Mouse (Mus musculus) frontal cortex, postnatal 25 days (tissue): ENCODE results near the gene Rab14.
A peak's percentile ranks its signal among the peaks of the same experiment; 100 is the strongest.

Experiments used
- DNase-seq, 2 experiments: peaks; one replicate each; pipeline ENCODE4 v3.0.0; 2022; ENCODE audit warnings: low spot score in 2 of 2

The Rab14 gene

GRCm38 (mm10) chr2:35200898-35201668 lies at the start of gene Rab14:
Gene Rab14, minus strand, starts transcription at chr2:35201120.
- DNase-seq, result peak; percentile 99

DNA sequence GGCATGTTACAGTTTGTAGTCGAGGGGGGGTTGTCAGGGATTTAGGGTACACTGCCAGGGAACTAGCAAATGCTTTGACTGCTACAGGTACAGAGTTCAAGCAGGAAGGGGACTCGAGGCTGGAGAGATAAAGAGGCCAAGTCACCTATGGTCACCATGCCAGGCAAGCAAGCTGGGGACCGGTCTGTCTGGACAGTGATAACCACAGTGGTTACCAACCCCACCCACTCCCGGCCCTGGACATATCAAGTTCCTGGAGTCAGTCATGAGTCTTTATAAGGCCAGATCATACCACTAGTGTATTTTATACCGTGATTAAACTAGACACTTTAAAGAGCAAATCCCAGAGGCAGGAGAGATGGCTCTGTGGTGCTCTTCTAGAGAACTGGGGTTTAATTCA lies 46.8 kb upstream of the Rab14 start:
- no peak for DNase-seq

GRCm38 (mm10) chr2:35244241-35244640 lies 43.3 kb upstream of the Rab14 start:
- DNase-seq, result no peak

- no peak for DNase-seq
Measured at GRCm38 (mm10) chr2:35235021-35235420, 34.1 kb upstream of the Rab14 start.

DNA sequence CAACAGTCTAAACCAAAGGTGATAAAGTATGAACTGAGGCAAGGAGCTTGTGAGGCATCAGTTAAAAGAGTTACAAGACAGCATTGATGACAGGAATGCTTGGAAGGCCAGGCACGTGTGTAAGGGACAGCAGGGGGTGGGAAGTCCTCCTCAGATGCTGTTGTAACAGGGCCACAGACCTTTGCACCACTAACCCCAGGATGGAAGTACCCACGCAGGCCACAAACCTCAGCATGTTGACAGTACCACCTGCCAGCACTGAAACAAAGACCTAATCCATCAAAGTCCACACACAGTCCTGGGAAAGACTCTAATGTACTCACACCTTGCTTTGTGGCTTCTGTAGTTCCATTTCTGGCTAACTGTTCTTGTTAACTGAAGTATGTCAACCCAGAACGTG lies 33.0 kb upstream of the Rab14 start:
- DNase-seq, result no peak

DNA sequence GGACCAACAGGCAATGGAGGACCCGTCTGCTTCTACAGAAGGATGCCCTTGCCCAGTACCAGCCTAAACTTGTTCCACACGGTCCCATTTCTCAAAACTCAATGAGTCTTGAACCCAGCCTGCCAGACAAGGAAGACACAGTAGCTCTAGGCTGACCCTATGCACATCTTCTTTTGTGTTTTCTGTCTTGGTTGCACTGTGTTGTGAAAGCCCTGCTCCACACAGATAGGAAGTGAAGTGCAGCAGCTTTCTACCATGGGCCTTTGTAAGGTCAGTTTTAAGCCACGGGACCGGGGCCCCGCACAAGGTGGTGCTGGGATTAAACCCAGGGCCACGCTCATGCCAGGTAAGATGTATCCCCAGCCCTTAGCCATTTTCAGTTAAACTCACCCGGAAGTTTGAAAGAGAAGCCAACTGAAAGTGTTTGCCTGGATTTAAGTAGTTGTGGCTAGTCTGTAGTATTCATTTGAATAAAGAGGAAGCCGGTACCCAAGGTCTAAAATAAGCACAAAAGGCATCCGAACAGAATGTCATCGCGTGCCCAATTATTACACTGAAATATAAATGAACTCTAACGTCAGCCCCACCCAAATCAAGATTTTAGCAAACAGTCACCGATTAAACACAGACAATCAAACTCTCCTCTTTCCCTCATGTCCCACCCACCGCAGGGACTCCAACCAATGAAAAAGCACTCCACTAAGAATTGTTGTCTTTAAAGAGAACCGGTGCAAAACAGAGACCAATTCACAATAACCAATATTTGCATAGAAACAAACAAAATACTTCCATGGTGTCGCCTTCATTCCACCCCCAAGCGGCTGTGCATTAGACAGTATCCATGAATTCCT lies 31.9 kb upstream of the Rab14 start:
- no peak for DNase-seq

GRCm38 (mm10) chr2:35231871-35232270 lies 31.0 kb upstream of the Rab14 start:
- no peak for DNase-seq

GRCm38 (mm10) chr2:35230215-35230614 lies 29.3 kb upstream of the Rab14 start:
- no peak for DNase-seq

DNA sequence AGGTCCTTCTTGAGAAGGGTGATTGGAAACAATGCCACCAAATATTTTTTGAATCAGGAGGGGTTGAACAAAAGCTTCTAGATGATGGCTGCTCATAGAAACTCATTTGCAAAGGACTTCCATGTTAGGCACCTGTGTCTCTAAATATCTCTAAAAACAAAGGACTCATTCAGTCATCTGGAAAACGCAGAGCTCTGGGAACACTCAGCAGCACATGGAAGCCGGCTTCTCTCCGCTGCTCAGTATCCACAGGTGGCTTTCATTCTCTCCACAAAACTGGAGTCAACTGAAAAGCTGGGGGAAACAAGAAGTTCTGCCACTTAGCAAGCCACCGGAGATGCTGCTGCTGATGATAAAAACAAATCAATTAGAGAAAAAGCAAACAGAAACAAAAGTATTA lies 27.2 kb upstream of the Rab14 start:
- DNase-seq, result no peak

- DNase-seq, result no peak
Measured at GRCm38 (mm10) chr2:35224285-35224684, 23.4 kb upstream of the Rab14 start.

GRCm38 (mm10) chr2:35222822-35223391 lies 22.0 kb upstream of the Rab14 start:
- no peak for DNase-seq

DNA sequence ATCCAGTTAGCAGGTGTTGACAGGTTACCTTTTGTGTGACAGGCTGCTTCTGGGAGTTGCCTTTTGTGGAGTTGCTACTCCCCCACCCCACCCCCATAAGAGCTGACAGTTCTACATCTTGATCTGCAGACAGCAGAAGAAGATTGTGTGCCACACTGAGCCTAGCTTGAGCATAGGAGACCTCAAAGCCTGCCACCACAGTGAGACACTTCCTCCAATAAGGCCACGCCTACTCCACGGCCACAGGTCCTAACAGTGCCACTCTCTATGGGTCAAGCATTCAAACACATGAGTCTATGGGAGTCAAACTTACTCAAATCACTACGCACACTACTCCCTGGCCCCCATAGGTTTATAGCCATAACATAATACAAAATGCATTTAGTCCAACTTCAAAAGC lies 17.8 kb upstream of the Rab14 start:
- no peak for DNase-seq

DNA sequence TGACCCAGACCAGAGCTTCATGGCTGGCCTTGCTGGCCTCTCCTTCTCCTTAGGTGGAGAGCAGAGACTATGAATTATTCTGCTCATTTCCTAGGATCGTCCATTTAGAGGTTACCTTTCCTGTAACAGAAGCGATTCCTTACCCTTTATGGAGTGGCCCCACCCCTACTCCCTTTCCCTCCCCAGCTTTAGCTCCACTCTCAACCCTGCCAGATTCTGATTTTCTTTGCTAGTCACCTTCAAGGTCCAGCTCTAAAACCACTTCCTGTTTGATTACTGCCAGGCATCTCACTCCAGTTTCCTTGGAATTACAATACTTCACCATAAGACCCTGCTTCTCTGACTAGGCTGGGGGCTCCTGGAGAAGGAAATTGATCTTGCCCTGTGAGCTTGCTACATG lies 15.8 kb upstream of the Rab14 start:
- DNase-seq, result no peak

DNA sequence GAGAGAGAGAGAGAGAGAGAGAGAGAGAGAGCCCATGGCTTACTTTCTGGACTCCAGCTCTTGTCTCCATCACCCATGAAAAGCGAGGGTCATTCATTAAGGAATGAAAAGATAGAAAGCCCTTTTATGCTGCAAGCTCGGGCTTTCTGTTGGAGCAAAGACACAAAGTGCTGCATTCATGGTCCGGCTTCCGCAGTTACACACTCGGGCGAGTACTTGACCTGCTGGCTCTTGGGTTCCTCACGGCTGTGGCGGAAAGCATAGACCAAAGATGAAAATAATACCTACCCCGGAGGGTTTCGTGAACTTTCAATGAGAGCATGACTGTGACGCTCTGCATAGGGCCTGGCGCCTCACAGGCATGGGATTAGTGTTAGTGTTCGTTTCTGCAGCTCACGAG lies 14.4 kb upstream of the Rab14 start:
- no peak for DNase-seq

DNA sequence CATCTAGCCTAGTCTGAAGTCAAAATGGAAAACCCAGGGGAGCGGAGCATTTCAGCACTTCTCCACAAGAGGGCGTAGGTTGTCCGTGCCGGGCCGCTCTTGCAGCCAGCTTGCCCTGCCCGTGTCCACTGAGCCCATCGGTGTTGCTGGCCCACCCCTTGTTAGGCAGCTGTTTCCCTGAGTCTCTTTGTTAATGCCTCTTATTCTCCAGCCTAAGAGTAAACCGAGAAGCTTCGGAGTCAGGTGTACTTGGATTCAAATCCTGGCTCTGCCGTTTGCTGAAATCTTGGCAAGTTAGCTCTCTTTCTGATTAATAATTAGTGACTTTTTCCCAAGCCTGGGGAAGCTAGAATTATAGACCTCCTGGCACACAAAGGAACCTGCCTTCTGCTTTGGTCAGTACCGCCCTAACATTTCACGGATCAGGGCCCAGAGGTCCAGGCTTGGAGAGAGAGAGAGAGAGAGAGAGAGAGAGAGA lies 14.0 kb upstream of the Rab14 start:
- peak; percentile 80 to 81 for DNase-seq

GRCm38 (mm10) chr2:35213345-35213910 lies 12.5 kb upstream of the Rab14 start:
- no peak for DNase-seq

DNA sequence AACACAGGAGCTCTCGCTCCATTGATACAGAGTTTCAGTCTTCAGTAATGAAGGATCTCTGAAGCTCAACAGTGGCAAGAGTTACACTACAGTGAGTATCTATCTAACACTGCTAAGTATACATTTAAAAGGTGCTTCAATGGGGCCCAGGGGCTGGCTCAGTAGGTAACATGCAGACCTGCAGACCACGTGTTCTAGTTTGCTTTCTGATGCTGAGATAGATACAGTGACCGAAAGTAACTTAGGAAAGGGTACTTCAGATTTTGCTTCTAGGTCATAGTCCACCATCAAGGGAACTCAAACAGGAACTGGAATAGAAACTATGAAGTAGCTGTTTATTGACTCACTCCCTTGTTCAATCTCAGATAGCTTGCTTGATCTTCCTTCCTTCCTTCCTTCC lies 10.8 kb upstream of the Rab14 start:
- DNase-seq, result no peak

GRCm38 (mm10) chr2:35208931-35209665 lies 8.2 kb upstream of the Rab14 start:
- DNase-seq, result no peak

DNA sequence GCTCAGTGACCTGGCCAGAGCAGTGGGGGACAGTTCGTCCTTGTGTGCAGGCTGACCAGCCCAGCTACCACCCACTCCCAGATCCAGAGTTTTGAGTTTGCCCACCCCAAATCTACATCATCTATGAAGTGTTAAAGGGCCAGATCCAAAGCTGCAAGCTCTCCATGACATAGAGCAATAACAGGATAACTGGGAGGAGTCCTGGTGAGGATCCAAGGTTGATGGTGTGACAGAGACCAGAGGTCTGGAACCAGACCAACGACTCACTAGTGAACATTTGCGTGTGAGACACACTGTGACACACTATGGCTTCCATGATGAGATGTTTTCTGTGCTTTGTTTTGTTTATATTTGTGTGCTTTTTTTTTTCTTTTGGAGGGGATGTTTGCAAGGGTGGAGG lies 7.1 kb upstream of the Rab14 start:
- no peak for DNase-seq

DNA sequence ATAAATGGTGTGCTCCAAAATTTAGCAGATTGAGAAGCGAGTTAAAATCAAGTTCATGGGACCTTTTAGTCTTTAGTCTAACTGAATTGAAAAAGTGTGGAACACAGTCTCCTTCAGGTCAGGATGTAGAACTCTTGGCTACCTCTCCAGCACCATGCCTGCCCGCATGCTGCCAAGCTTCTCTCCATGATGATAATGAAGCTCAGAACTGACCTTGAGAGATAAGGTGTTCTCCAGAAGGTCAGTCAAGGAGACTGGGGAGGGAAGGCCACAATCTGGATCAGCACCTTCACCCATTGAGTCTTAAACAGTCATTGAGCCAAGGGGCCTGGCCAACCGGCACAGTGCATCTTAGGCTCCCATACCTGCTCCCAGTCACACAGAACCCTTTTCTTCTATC lies 5.8 kb upstream of the Rab14 start:
- DNase-seq, result no peak

DNA sequence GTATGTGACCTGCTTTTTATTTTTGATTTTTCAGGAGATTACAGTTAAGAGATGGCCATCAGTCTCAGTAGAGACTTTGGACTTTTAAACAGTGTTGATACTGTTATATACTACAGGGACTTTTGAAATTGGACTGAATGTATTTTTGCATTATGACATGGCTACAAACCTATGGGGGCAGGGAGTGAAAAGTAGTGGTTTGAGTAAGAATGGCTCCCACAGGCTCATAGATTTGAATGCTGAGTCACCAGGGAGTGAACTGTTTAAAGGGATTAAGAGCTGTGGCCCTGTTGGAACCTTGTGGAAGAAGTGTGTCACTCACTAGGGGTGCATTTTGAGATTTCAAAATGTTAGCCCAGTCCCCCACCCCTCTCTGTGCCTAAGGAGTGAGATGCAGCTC lies 2.8 kb upstream of the Rab14 start:
- no peak for DNase-seq
